Comparison of ENCODE assay signal across 8 mouse cellular contexts in the genomic region with DNA sequence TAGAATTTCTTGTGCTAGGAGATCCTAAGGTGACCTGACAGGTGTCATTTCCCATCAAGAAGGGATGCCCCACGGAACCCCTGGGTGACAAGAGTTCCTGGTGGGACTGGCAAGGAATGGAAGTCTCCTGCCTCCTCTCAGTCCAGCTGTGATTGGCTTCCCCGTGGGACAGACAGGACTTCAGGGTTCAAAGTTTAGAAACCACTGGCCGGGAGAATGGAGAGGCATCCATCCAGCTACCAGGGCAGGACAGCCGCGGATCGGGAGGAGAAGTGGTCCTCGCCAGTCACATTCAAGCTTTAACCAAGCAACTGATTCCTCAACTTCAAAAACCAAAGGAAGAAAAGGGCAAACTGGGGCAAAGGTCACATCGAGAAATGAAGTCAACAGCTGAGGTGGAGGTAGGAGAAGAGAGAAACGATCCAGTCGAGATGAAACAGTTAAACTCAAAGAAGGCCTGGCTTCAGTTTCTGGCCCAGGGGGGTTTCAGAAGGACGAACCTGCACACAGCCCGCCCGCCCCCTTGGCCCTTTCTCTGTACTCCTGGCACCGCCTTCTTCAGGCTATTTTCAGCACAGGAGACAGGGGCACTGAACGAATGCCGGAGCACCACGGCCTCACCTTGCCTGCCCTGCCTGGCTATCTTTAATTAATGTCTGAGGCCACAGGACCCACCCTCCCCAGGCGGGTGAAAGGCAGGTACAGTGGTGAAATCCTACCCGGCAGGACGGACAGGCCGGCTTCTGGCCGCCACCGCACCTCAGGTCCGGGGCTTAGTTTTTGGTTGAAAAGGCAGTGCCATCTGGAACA. TPM values are rescaled to one million over a fixed set of nuclear protein-coding genes. Genes with fewer than 3 reads are reported as not detected.
DNase-seq lines count a peak whose midpoint lies in the region; ATAC-seq and TF ChIP-seq lines count a peak whose summit lies in the region.

No protein-coding gene starts in this region.

- ATAC-seq in lung, postnatal 0 days: no peak
- no peak for ATAC-seq in heart, embryonic 12.5 days (ENCODE audit: insufficient number of reproducible peaks, low FRiP score)
- ATAC-seq in kidney, embryonic 15.5 days (replicated peaks; ENCODE audit: low FRiP score): no peak
- ATAC-seq in neural tube, embryonic 14.5 days (ENCODE audit: low read depth): no peak
- ATAC-seq in megakaryocyte progenitor cell, adult 5-6 weeks (replicated peaks; ENCODE audit: poor library complexity): no peak

- H3K4me2 ChIP-seq in lung, postnatal 0 days (replicated peaks; ENCODE audit: low read depth, low read length): peak overlapping the region; percentile 80
- H3K4me2 ChIP-seq in heart, embryonic 12.5 days: peak overlapping the region; percentile 80
- H3K4me2 ChIP-seq in kidney, embryonic 15.5 days: peak overlapping the region; percentile 88
- peak overlapping the region; percentile 2; the same call in 1 of the 2 replicates for H3K4me2 ChIP-seq in neural tube, embryonic 14.5 days (ENCODE audit: low read depth, low read length)

- H3K27me3 ChIP-seq in lung, postnatal 0 days (replicated peaks; ENCODE audit: insufficient read depth, low read length): no peaks in the 10 kb centered on the region
- no peaks in the 10 kb centered on the region for H3K27me3 ChIP-seq in heart, embryonic 12.5 days (replicated peaks)
- no peaks in the 10 kb centered on the region for H3K27me3 ChIP-seq in kidney, embryonic 15.5 days
- H3K27me3 ChIP-seq in neural tube, embryonic 14.5 days (ENCODE audit: control insufficient read depth, insufficient read depth, low read length): no peaks in the 10 kb centered on the region

- H3K9me3 ChIP-seq in lung, postnatal 0 days (ENCODE audit: low read length): no peaks in the 10 kb centered on the region
- no peaks in the 10 kb centered on the region for H3K9me3 ChIP-seq in heart, embryonic 12.5 days (replicated peaks)
- H3K9me3 ChIP-seq in kidney, embryonic 15.5 days (replicated peaks): no peaks in the 10 kb centered on the region
- H3K9me3 ChIP-seq in neural tube, embryonic 14.5 days (ENCODE audit: control insufficient read depth, low read length): no peaks in the 10 kb centered on the region

- WGBS in lung, postnatal 0 days: 61% methylated on average over 24 of the region's 24 CpGs
- WGBS in heart, embryonic 12.5 days: 55% methylated on average over 24 of the region's 24 CpGs
- WGBS in kidney, embryonic 15.5 days: 50% methylated on average over 24 of the region's 24 CpGs
- 77% methylated on average over 24 of the region's 24 CpGs for WGBS in neural tube, embryonic 14.5 days

- TF ChIP-seq CTCF in lung, postnatal 0 days (IDR thresholded peaks at IDR 0.05): no peak

- H3K27ac ChIP-seq in lung, postnatal 0 days (ENCODE audit: low read length): no peak overlapping the region
- peak overlapping the region; percentile 55 for H3K27ac ChIP-seq in heart, embryonic 12.5 days (ENCODE audit: poor library complexity, severe bottlenecking)
- H3K27ac ChIP-seq in kidney, embryonic 15.5 days: 0 out of 2 replicates have a peak overlapping the region, but pooled peaks have one; percentile 23
- no peak overlapping the region for H3K27ac ChIP-seq in neural tube, embryonic 14.5 days (ENCODE audit: low read depth, low read length)

- H3K4me3 ChIP-seq in lung, postnatal 0 days (ENCODE audit: low read depth, low read length): no peak overlapping the region
- peak overlapping the region; percentile 30 for H3K4me3 ChIP-seq in heart, embryonic 12.5 days
- H3K4me3 ChIP-seq in kidney, embryonic 15.5 days (replicated peaks): peak overlapping the region; percentile 71
- no peak overlapping the region for H3K4me3 ChIP-seq in neural tube, embryonic 14.5 days (ENCODE audit: low read depth, low read length)

- H3K9ac ChIP-seq in lung, postnatal 0 days (replicated peaks; ENCODE audit: low read depth): no peak overlapping the region
- H3K9ac ChIP-seq in heart, embryonic 12.5 days: peak overlapping the region; percentile 44
- H3K9ac ChIP-seq in kidney, embryonic 15.5 days: peak overlapping the region; percentile 41; the same call in 1 of the 2 replicates
- no peak overlapping the region for H3K9ac ChIP-seq in neural tube, embryonic 14.5 days (replicated peaks; ENCODE audit: low read depth, low read length)

- no peaks in the 10 kb centered on the region for H3K36me3 ChIP-seq in lung, postnatal 0 days (ENCODE audit: insufficient read depth, low read length)
- H3K36me3 ChIP-seq in heart, embryonic 12.5 days: peaks cover 3% of the 10 kb centered on the region; the same call in 1 of the 2 replicates
- peaks cover 26% of the 10 kb centered on the region for H3K36me3 ChIP-seq in kidney, embryonic 15.5 days
- H3K36me3 ChIP-seq in neural tube, embryonic 14.5 days (ENCODE audit: control insufficient read depth, insufficient read depth, low read length): no peaks in the 10 kb centered on the region

- DNase-seq in lung, postnatal 0 days (ENCODE audit: low spot score): no peak
- DNase-seq in lung, postnatal 25 days (ENCODE audit: low spot score): no peak
- no peak for DNase-seq in frontal cortex, postnatal 14 days (ENCODE audit: low spot score in 2 of 2)
- no peak for DNase-seq in retina, postnatal 1 day

- peaks cover 45% of the 10 kb centered on the region for H3K4me1 ChIP-seq in lung, postnatal 0 days (ENCODE audit: insufficient read depth, low read depth, low read length)
- peaks cover 75% of the 10 kb centered on the region for H3K4me1 ChIP-seq in heart, embryonic 12.5 days (replicated peaks)
- H3K4me1 ChIP-seq in kidney, embryonic 15.5 days: peaks cover 92% of the 10 kb centered on the region
- H3K4me1 ChIP-seq in neural tube, embryonic 14.5 days (ENCODE audit: control insufficient read depth, insufficient read depth, low read length): peaks cover 52% of the 10 kb centered on the region

- TF ChIP-seq EP300 in lung, postnatal 0 days (IDR thresholded peaks at IDR 0.05): no peak

RNA-seq across cellular contexts. Expression of a gene that starts 6.0 kb away (rescaled TPM):
- 18.1 and 22.0 TPM in 2 replicates for polyA plus RNA-seq in lung, postnatal 0 days (2015; fragmentation: Nextera tagmentation; extraction: Ambion mirVana)
- polyA plus RNA-seq in heart, embryonic 12.5 days (2016; fragmentation: Nextera tagmentation; extraction: Ambion mirVana): 29.6 and 31.6 TPM in 2 replicates
- 31.3 and 32.0 TPM in 2 replicates for polyA plus RNA-seq in kidney, embryonic 15.5 days (2015; fragmentation: Nextera tagmentation; extraction: Ambion mirVana)
- polyA plus RNA-seq in neural tube, embryonic 14.5 days (2014; fragmentation: Nextera tagmentation; extraction: Ambion mirVana): 10.9 and 17.1 TPM in 2 replicates
- total RNA-seq in megakaryocyte progenitor cell, adult 5-6 weeks (2015): 35.4 and 45.4 TPM in 2 replicates
- total RNA-seq in megakaryocyte progenitor cell, adult 5-6 weeks (2017): 40.1 and 42.2 TPM in 2 replicates

RNA-seq across cellular contexts. Expression of a gene that starts 51.1 kb away (rescaled TPM):
- polyA plus RNA-seq in lung, postnatal 0 days (2015; fragmentation: Nextera tagmentation; extraction: Ambion mirVana): 0.62 and 0.96 TPM in 2 replicates
- 55.3 and 59.7 TPM in 2 replicates for polyA plus RNA-seq in heart, embryonic 12.5 days (2016; fragmentation: Nextera tagmentation; extraction: Ambion mirVana)
- polyA plus RNA-seq in kidney, embryonic 15.5 days (2015; fragmentation: Nextera tagmentation; extraction: Ambion mirVana): 0.90 and 1.7 TPM in 2 replicates
- 0.36 TPM in 2 replicates for polyA plus RNA-seq in neural tube, embryonic 14.5 days (2014; fragmentation: Nextera tagmentation; extraction: Ambion mirVana)
- total RNA-seq in megakaryocyte progenitor cell, adult 5-6 weeks (2015): not detected in 2 replicates
- total RNA-seq in megakaryocyte progenitor cell, adult 5-6 weeks (2017): not detected in 2 replicates

Comparison
In these comparisons a context has a peak if more than half of its experiments do, and no peak if none do; other contexts are left out.
1. H3K27ac ChIP-seq: peak in heart, embryonic 12.5 days (single experiment) and kidney, embryonic 15.5 days (single experiment); none in lung, postnatal 0 days (single experiment) and neural tube, embryonic 14.5 days (single experiment).
2. H3K4me2 ChIP-seq: peak in every context shown above with its lines; median percentile 88 in kidney, embryonic 15.5 days; 80 in lung, postnatal 0 days; 80 in heart, embryonic 12.5 days; 2 in neural tube, embryonic 14.5 days.
3. H3K4me3 ChIP-seq: peak in heart, embryonic 12.5 days (single experiment) and kidney, embryonic 15.5 days (single experiment); none in lung, postnatal 0 days (single experiment) and neural tube, embryonic 14.5 days (single experiment).
4. H3K9ac ChIP-seq: peak in heart, embryonic 12.5 days (single experiment) and kidney, embryonic 15.5 days (single experiment); none in lung, postnatal 0 days (single experiment) and neural tube, embryonic 14.5 days (single experiment).
5. RNA of a gene that starts 51.1 kb away (polyA plus RNA-seq): 55.3 to 59.7 TPM in heart, embryonic 12.5 days; 0.90 to 1.7 TPM in kidney, embryonic 15.5 days, 0.62 to 0.96 TPM in lung, postnatal 0 days and 0.36 TPM in neural tube, embryonic 14.5 days; every median in the first group is over 10 times any median in the second.